Mouse (Mus musculus): ENCODE data around the gene Myb.

Gene Myb

GRCm38 (mm10) chr10:21077151-21077719 is 83.5 kb downstream of the Myb start:
- DNase-seq (ENCODE audit: low read depth): no peak

DNA sequence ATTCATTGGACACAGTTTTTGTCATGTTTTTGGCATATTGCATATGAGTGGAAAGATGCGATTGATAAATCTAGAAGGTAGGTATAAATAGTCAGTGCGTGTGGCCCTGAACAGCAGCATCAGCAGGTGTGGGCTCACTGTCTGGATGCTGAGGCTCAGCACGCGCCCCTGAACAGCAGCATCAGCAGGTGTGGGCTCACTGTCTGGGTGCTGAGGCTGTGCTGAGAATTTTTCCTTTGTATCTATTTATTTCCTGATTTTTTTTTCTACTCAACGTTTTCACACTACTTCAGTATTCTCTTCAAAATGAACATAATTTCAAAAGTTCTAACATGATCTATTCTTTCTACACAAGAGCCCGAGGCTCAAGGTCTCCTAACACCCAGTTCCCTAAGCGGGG is 84.1 kb downstream of the Myb start:
- DNase-seq (ENCODE audit: low read depth): no peak

DNA sequence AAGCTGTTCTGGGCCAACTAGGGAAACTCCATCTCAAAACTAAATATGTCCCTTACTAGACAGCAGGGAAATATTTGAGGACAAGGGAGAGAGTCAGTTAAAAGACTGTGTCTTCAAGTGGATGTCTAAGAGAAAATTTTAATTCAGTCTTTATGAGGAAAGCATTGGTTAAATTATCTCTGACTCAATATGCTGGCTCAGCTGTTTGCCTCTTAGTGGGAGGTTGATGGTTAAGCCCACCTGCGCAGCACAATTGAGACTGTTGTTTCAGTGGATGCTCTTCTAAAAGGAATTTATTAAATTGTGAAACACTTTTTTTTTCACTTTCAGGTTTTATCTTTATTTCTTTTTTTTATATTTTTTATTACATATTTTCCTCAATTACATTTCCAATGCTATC is 84.6 kb downstream of the Myb start:
- DNase-seq (ENCODE audit: low read depth): no peak

All from NIH3T3 (cell line).